Mouse (Mus musculus) cortical plate, adult 2 months (tissue): ENCODE data around the gene Fgfr2. TPM values are rescaled to one million over a fixed set of nuclear protein-coding genes. Genes with fewer than 3 reads are reported as not detected.

Source experiments
- H3K27ac ChIP-seq: fragments of 200-500 bp; 2 replicates; pipeline ENCODE4 v1.5.1; 2012; ENCODE audit warnings: low read length, control low read depth, inconsistent platforms; ENCODE audit not compliant: insufficient read depth
- H3K4me1 ChIP-seq: fragments of 200-500 bp; 2 replicates; pipeline ENCODE4 v1.6.1; 2011; ENCODE audit warnings: low read length; ENCODE audit not compliant: control insufficient read depth, insufficient read depth
- H3K4me3 ChIP-seq: fragments of 200-500 bp; 2 replicates; pipeline ENCODE4 v1.5.1; 2011; ENCODE audit warnings: mild to moderate bottlenecking, low read length, control low read depth; ENCODE audit not compliant: insufficient read depth
- CTCF ChIP-seq: fragments of 200-500 bp; IDR thresholded peaks from 2 replicates; pipeline ENCODE4 v1.5.1; 2011; ENCODE audit warnings: mild to moderate bottlenecking, control low read depth, low read length; ENCODE audit not compliant: insufficient read depth; ENCODE audit errors: extremely low read depth
- POLR2A ChIP-seq: fragments of 200-500 bp; IDR thresholded peaks from 2 replicates; pipeline ENCODE4 v1.6.1; 2011; ENCODE audit warnings: mild to moderate bottlenecking, low read length, control low read depth; ENCODE audit not compliant: insufficient read depth; ENCODE audit errors: extremely low read depth
- polyA plus RNA-seq: library from polyadenylated mRNA; depleted of rRNA; stranded (reverse); fragments of >200 nt; gene quantifications from 2 replicates; pipeline ENCODE4 v1.2.3, GENCODE M21; 2012

Gene Fgfr2
- polyA plus RNA-seq, 1 experiment = 50.4 TPM

- TF ChIP-seq CTCF = no peak
- TF ChIP-seq POLR2A = no peak
- Histone ChIP-seq H3K4me3 (no peak overlapping the region), H3K4me1 (no peaks in the 10 kb centered on the region), H3K27ac (no peak overlapping the region)
Measured at GRCm38 (mm10) chr7:130168296-130168695, 2954.9 kb downstream of the Fgfr2 start.

- Histone ChIP-seq H3K27ac (no peak overlapping the region), H3K4me3 (no peak overlapping the region), H3K4me1 (no peaks in the 10 kb centered on the region)
- TF ChIP-seq POLR2A (no peak), CTCF (no peak)
Measured at GRCm38 (mm10) chr7:130167261-130167660, 2955.9 kb downstream of the Fgfr2 start.

GRCm38 (mm10) chr7:130166190-130166589, 2957.0 kb downstream of the Fgfr2 start:
- no peaks in the 10 kb centered on the region for H3K4me1 ChIP-seq
- no peak for TF ChIP-seq CTCF
- no peak overlapping the region for H3K4me3 ChIP-seq
- no peak overlapping the region for H3K27ac ChIP-seq

- Histone ChIP-seq H3K4me3 (no peak overlapping the region), H3K27ac (no peak overlapping the region), H3K4me1 (no peaks in the 10 kb centered on the region)
- TF ChIP-seq POLR2A (no peak), CTCF (no peak)
Measured at GRCm38 (mm10) chr7:130165408-130165807, 2957.7 kb downstream of the Fgfr2 start.

GRCm38 (mm10) chr7:130162718-130163117, 2960.4 kb downstream of the Fgfr2 start:
- Histone ChIP-seq H3K4me1 (no peaks in the 10 kb centered on the region), H3K27ac (no peak overlapping the region), H3K4me3 (no peak overlapping the region)
- TF ChIP-seq CTCF (no peak), POLR2A (no peak)

- H3K4me1 ChIP-seq = no peaks in the 10 kb centered on the region
- H3K27ac ChIP-seq = no peak overlapping the region
- H3K4me3 ChIP-seq = no peak overlapping the region
- TF ChIP-seq CTCF (no peak), POLR2A (no peak)
Measured at GRCm38 (mm10) chr7:130161581-130161980, 2961.6 kb downstream of the Fgfr2 start.

GRCm38 (mm10) chr7:130158845-130159244, 2964.3 kb downstream of the Fgfr2 start:
- H3K4me3 ChIP-seq = no peak overlapping the region
- H3K27ac ChIP-seq = no peak overlapping the region
- TF ChIP-seq POLR2A (no peak), CTCF (no peak)
- no peaks in the 10 kb centered on the region for H3K4me1 ChIP-seq

GRCm38 (mm10) chr7:130153363-130153969, 2969.7 kb downstream of the Fgfr2 start:
- no peak for TF ChIP-seq CTCF
- no peak for TF ChIP-seq POLR2A
- no peak overlapping the region for H3K4me3 ChIP-seq
- no peaks in the 10 kb centered on the region for H3K4me1 ChIP-seq
- no peak overlapping the region for H3K27ac ChIP-seq

GRCm38 (mm10) chr7:130148906-130149305, 2974.2 kb downstream of the Fgfr2 start:
- H3K4me1 ChIP-seq = no peaks in the 10 kb centered on the region
- H3K27ac ChIP-seq = no peak overlapping the region
- TF ChIP-seq POLR2A (no peak), CTCF (no peak)
- no peak overlapping the region for H3K4me3 ChIP-seq

- H3K4me1 ChIP-seq = no peaks in the 10 kb centered on the region
- TF ChIP-seq CTCF (no peak), POLR2A (no peak)
- no peak overlapping the region for H3K4me3 ChIP-seq
- H3K27ac ChIP-seq = no peak overlapping the region
Measured at GRCm38 (mm10) chr7:130147230-130147629, 2975.9 kb downstream of the Fgfr2 start.

GRCm38 (mm10) chr7:130145211-130145610, 2977.9 kb downstream of the Fgfr2 start:
- Histone ChIP-seq H3K27ac (no peak overlapping the region), H3K4me3 (no peak overlapping the region), H3K4me1 (no peaks in the 10 kb centered on the region)
- TF ChIP-seq POLR2A (no peak), CTCF (no peak)
